ENCODE assay signal across 8 mouse cellular contexts in the genomic region with DNA sequence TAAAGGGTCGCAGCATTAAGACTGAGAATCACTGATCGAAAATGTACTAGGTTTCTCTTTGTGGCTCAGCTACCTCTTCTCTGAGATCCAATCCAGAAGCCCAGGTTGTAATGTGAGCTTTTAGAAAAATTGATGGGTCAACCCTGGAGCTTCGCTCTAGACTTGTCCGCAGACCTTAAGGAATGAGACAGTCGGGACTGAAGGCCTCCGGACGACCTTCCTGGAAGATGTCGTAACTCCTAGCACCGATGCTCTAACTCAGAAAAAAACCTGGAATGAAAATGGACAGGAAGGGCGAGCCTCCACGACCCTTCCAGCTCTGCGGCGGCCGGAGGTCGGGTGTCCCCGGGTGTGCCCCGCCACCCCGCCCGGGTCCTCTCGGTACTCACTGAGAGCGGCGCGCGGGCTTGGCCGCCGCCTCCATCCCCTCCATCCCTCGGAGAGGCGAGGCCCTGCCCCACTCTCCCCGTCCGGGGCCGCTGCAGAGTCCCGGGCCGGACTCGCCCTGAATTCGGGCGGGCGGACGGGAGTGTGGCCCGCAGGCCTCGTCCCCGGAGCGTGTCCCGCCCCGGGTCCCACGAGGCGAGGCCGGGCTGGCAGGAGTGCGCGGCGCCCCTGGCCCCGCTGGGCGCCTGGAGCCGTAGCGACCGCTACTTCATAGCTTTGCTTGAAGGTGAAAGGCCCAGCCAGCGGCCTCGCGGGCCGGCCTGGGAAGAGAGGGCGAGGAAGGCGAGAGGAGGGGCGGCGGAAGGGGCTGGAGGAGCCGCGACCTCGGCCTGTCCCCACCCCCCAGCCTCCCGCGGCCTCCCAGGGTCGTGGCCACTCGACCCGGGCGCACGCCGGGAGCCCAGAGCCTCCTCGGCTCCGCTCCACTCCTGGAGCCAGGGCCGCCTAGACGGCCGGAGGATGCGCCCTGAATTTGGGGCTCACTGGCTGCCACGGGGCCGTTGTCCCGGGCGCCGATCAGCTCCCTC. TPM values are rescaled to one million over a fixed set of nuclear protein-coding genes. Genes with fewer than 3 reads are reported as not detected.
A peak's percentile ranks its signal among the peaks of the same experiment; 100 is the strongest.
DNase-seq lines count a peak whose midpoint lies in the region; ATAC-seq and TF ChIP-seq lines count a peak whose summit lies in the region.

A gene (minus strand): TSS at position 648 of the 974 bp plus-strand sequence.

- peaks cover 65% of the 10 kb centered on the region for H3K27me3 ChIP-seq in forebrain, embryonic 10.5 days (ENCODE audit: poor library complexity, severe bottlenecking)
- H3K27me3 ChIP-seq in heart, embryonic 14.5 days (ENCODE audit: control insufficient read depth, insufficient read depth, low read length): no peaks in the 10 kb centered on the region
- H3K27me3 ChIP-seq in kidney, postnatal 0 days (ENCODE audit: insufficient read depth, low read length): no peaks in the 10 kb centered on the region
- H3K27me3 ChIP-seq in stomach, embryonic 14.5 days (ENCODE audit: control insufficient read depth, insufficient read depth, low read length): no peaks in the 10 kb centered on the region

- peak within 1 kb of the TSS; percentile 98 for H3K9ac ChIP-seq in heart, embryonic 14.5 days (ENCODE audit: low read length)
- H3K9ac ChIP-seq in kidney, postnatal 0 days (ENCODE audit: low read depth, low read length): peak within 1 kb of the TSS; percentile 84
- peak within 1 kb of the TSS; percentile 77 for H3K9ac ChIP-seq in stomach, embryonic 14.5 days (replicated peaks; ENCODE audit: low read depth, low read length)

- no peaks in the 10 kb centered on the region for H3K9me3 ChIP-seq in forebrain, embryonic 10.5 days
- H3K9me3 ChIP-seq in heart, embryonic 14.5 days (ENCODE audit: control insufficient read depth, low read length): no peaks in the 10 kb centered on the region
- no peaks in the 10 kb centered on the region for H3K9me3 ChIP-seq in kidney, postnatal 0 days (replicated peaks; ENCODE audit: low read length)
- no peaks in the 10 kb centered on the region for H3K9me3 ChIP-seq in stomach, embryonic 14.5 days (ENCODE audit: control insufficient read depth, low read depth, low read length)

- peaks cover 23% of the 10 kb centered on the region for H3K36me3 ChIP-seq in forebrain, embryonic 10.5 days (replicated peaks)
- H3K36me3 ChIP-seq in heart, embryonic 14.5 days (ENCODE audit: control insufficient read depth, insufficient read depth, low read length): peaks cover 32% of the 10 kb centered on the region
- H3K36me3 ChIP-seq in kidney, postnatal 0 days (ENCODE audit: insufficient read depth, low read length): peaks cover 12% of the 10 kb centered on the region; the same call in 1 of the 2 replicates
- no peaks in the 10 kb centered on the region; the same call in 1 of the 2 replicates for H3K36me3 ChIP-seq in stomach, embryonic 14.5 days (ENCODE audit: control insufficient read depth, insufficient read depth, low read length)

- DNase-seq in urinary bladder, adult 18-20 months (ENCODE audit: low spot score in 2 of 2): peak; percentile 44 to 53
- no peak for DNase-seq in urinary bladder, postnatal 10 days (ENCODE audit: low spot score)
- DNase-seq in forebrain, embryonic 10.5 days (ENCODE audit: extremely low spot score, low spot score): peak; percentile 68
- peak; percentile 70 for DNase-seq in kidney, postnatal 0 days (ENCODE audit: low spot score)
- peak; percentile 72 to 81 for DNase-seq in lung, postnatal 4 days
- DNase-seq in left cerebral cortex, postnatal 25 days (ENCODE audit: low spot score in 2 of 2): no peak

- H3K4me2 ChIP-seq in heart, embryonic 14.5 days (ENCODE audit: low read length): peak within 1 kb of the TSS; percentile 81
- peak within 1 kb of the TSS; percentile 88 for H3K4me2 ChIP-seq in kidney, postnatal 0 days (ENCODE audit: low read length)
- peak within 1 kb of the TSS; percentile 77 for H3K4me2 ChIP-seq in stomach, embryonic 14.5 days (replicated peaks; ENCODE audit: low read depth, low read length)

- intact Hi-C loops in left cerebral cortex, postnatal 25 days (cut with DNase I): no loop called here

- ATAC-seq in heart, embryonic 14.5 days (ENCODE audit: insufficient number of reproducible peaks, insufficient read depth, low FRiP score, low read depth): peak; percentile 75
- peak; percentile 81 for ATAC-seq in kidney, postnatal 0 days (replicated peaks; ENCODE audit: low FRiP score, low read depth)
- peak; percentile 80; the same call in 1 of the 2 replicates for ATAC-seq in stomach, embryonic 14.5 days (ENCODE audit: insufficient number of reproducible peaks, insufficient read depth, low FRiP score, low read depth)

- TF ChIP-seq CTCF in kidney, postnatal 0 days (IDR thresholded peaks at IDR 0.05; ENCODE audit: low read depth): no peak

- WGBS in forebrain, embryonic 10.5 days: 1% methylated on average over 81 of the region's 85 CpGs
- 2% methylated on average over 65 of the region's 85 CpGs for WGBS in heart, embryonic 14.5 days
- 2% methylated on average over 67 of the region's 85 CpGs for WGBS in kidney, postnatal 0 days
- 2% methylated on average over 80 of the region's 85 CpGs for WGBS in stomach, embryonic 14.5 days

- peaks cover 33% of the 10 kb centered on the region for H3K4me1 ChIP-seq in forebrain, embryonic 10.5 days
- H3K4me1 ChIP-seq in heart, embryonic 14.5 days (ENCODE audit: control insufficient read depth in 2 of 2, insufficient read depth in 2 of 2, low read length in 2 of 2): peaks cover 14 to 29% of the 10 kb centered on the region in 2 experiments
- H3K4me1 ChIP-seq in kidney, postnatal 0 days (replicated peaks; ENCODE audit: insufficient read depth, low read length): peaks cover 18% of the 10 kb centered on the region
- no peaks in the 10 kb centered on the region for H3K4me1 ChIP-seq in stomach, embryonic 14.5 days (ENCODE audit: control insufficient read depth, insufficient read depth, low read length)

- peak within 1 kb of the TSS; percentile 68 for H3K4me3 ChIP-seq in forebrain, embryonic 10.5 days
- H3K4me3 ChIP-seq in heart, embryonic 14.5 days (ENCODE audit: control insufficient read depth in 1 of 2, insufficient read depth in 1 of 2, low read depth in 1 of 2, low read length in 2 of 2): peak within 1 kb of the TSS; percentile 83 to 93
- H3K4me3 ChIP-seq in kidney, postnatal 0 days (replicated peaks; ENCODE audit: low read depth, low read length): peak within 1 kb of the TSS; percentile 71
- peak within 1 kb of the TSS; percentile 57 for H3K4me3 ChIP-seq in stomach, embryonic 14.5 days (ENCODE audit: low read depth, low read length)

- H3K27ac ChIP-seq in forebrain, embryonic 10.5 days: peak within 1 kb of the TSS; percentile 92
- peak within 1 kb of the TSS; percentile 92 to 96 for H3K27ac ChIP-seq in heart, embryonic 14.5 days (replicated peaks in 1 of 2; ENCODE audit: control insufficient read depth in 1 of 2, insufficient read depth in 1 of 2, low read depth in 2 of 2, low read length in 2 of 2)
- peak within 1 kb of the TSS; percentile 94 for H3K27ac ChIP-seq in kidney, postnatal 0 days
- H3K27ac ChIP-seq in stomach, embryonic 14.5 days (ENCODE audit: low read length): peak within 1 kb of the TSS; percentile 55; the same call in 1 of the 2 replicates

RNA-seq across cellular contexts. Expression of the gene that starts here (rescaled TPM):
- 3.6 and 4.4 TPM in 2 replicates for polyA plus RNA-seq in forebrain, embryonic 10.5 days (2016; fragmentation: Nextera tagmentation; extraction: Ambion mirVana)
- polyA plus RNA-seq in heart, embryonic 14.5 days (2014; fragmentation: Nextera tagmentation; extraction: Ambion mirVana): 6.9 and 7.2 TPM in 2 replicates
- 9.9 and 10.2 TPM in 2 replicates for polyA plus RNA-seq in kidney, postnatal 0 days (2015; fragmentation: Nextera tagmentation; extraction: Ambion mirVana)
- 3.3 and 3.8 TPM in 2 replicates for polyA plus RNA-seq in stomach, embryonic 14.5 days (2014; fragmentation: Nextera tagmentation; extraction: Ambion mirVana)
- total RNA-seq in left cerebral cortex, postnatal 25 days (2021): 1 to 10 TPM; 9.5 to 9.7 TPM

Comparison
In these comparisons a context has a peak if more than half of its experiments do, and no peak if none do; other contexts are left out.
1. DNase-seq: peak in urinary bladder, adult 18-20 months (2 of 2), forebrain, embryonic 10.5 days (single experiment), kidney, postnatal 0 days (single experiment) and lung, postnatal 4 days (2 of 2); none in urinary bladder, postnatal 10 days (single experiment) and left cerebral cortex, postnatal 25 days (0 of 2).
2. Peak in every context shown above with its lines, with median percentiles within 50 percentile points of each other: H3K27ac ChIP-seq, H3K4me3 ChIP-seq, ATAC-seq, H3K4me2 ChIP-seq and H3K9ac ChIP-seq.